Mouse (Mus musculus): ENCODE data around the gene Dennd5a. TPM values are rescaled to one million over a fixed set of nuclear protein-coding genes. Genes with fewer than 3 reads are reported as not detected.

Gene Dennd5a
- total and polyA plus RNA-seq, 3 experiments: 106 to 136 (median 106) TPM

DNA sequence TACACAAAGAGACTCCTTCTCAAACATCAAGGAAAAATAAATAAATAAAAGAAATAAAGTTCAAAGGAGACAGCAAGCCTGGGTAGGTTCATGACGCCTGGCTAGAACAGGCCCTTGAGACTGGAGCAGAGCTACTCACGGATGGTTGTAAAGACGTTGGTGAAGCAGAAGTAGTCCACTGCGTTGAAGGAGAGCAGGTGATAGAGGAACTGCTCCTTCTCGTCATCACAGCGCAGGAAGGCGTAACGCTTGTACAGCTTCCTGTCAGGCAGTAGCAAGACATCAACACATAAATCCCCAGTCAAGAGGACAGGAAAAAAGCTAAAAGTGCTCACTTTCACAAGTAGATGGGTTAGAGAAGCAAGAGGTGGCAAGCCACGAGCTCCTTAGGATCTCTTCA, 59.3 kb downstream of the Dennd5a start:
- TF ChIP-seq POLR2A (IDR thresholded peaks at IDR 0.05; ENCODE audit: insufficient read depth, low read depth, low read length) (no peak), CTCF (IDR thresholded peaks at IDR 0.05) (no peak), EP300 (IDR thresholded peaks at IDR 0.05; ENCODE audit: insufficient read depth, low read depth, low read length) (no peak)
- H3K4me3 ChIP-seq: no peak overlapping the region
- intact Hi-C loops (cut with DNase I): no loop called here
- H3K9ac ChIP-seq (ENCODE audit: low read depth, low read length): no peak overlapping the region
- no peak overlapping the region for H3K27ac ChIP-seq
- H3K27me3 ChIP-seq (ENCODE audit: control insufficient read depth, insufficient read depth, low read length): no peaks in the 10 kb centered on the region
- WGBS: 83% methylated on average over 9 of the region's 9 CpGs
- H3K4me1 ChIP-seq (ENCODE audit: control insufficient read depth, insufficient read depth, low read length): no peaks in the 10 kb centered on the region; the same call in 1 of the 2 replicates
- H3K36me3 ChIP-seq (ENCODE audit: control insufficient read depth, insufficient read depth, low read length): peaks cover 3% of the 10 kb centered on the region
- DNase-seq: no peak
- no peaks in the 10 kb centered on the region for H3K79me2 ChIP-seq (replicated peaks; ENCODE audit: control insufficient read depth, insufficient read depth, low read length)

DNA sequence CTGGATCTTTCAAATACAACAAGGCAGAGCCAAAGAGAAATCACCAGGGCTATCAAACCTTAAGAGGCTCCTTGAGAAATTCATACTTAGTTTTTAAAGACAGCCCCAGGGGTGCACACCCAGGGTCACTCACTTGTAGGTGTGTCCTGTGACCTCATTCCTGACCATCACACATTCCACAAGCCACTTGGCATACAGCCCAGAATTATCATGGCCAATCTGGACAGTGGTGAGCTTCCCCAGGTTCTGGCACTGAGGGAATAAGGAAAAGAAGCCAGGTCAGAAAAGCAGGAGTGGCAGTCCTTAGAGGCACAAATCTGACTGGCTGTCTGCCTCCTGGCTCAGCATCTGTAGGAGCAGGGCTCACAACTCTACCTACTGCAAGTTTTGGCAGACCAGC, 61.4 kb downstream of the Dennd5a start:
- Histone ChIP-seq H3K4me3 (no peak overlapping the region), H3K36me3 (ENCODE audit: control insufficient read depth, insufficient read depth, low read length) (no peaks in the 10 kb centered on the region), H3K79me2 (replicated peaks; ENCODE audit: control insufficient read depth, insufficient read depth, low read length) (no peaks in the 10 kb centered on the region), H3K27ac (no peak overlapping the region), H3K9ac (ENCODE audit: low read depth, low read length) (no peak overlapping the region), H3K27me3 (ENCODE audit: control insufficient read depth, insufficient read depth, low read length) (no peaks in the 10 kb centered on the region), H3K4me1 (ENCODE audit: control insufficient read depth, insufficient read depth, low read length) (no peaks in the 10 kb centered on the region; the same call in 1 of the 2 replicates)
- no peak for DNase-seq
- TF ChIP-seq CTCF (IDR thresholded peaks at IDR 0.05) (no peak), POLR2A (IDR thresholded peaks at IDR 0.05; ENCODE audit: insufficient read depth, low read depth, low read length) (no peak), EP300 (IDR thresholded peaks at IDR 0.05; ENCODE audit: insufficient read depth, low read depth, low read length) (no peak)
- intact Hi-C loops (cut with DNase I): no loop called here

DNA sequence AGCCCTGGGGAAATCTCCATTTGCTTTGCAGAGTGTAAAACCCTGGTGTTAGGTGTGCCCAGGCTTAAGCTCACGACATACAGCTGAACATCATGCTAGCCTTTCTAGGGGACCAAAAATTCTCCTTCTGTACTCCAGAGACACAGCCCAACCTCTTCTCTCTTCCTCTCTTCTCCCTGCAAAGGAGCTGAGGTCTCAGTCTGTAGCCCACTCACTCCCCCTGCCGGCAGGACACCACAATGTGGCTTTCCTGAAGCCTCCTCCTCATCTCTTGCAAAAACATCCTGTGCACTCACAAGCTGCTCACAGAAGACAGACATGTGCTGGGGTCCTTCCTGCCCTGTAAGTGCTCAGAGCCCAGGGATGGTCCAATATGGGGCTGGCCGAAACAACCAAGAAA, 67.7 kb downstream of the Dennd5a start:
- no peak overlapping the region for H3K9ac ChIP-seq (ENCODE audit: low read depth, low read length)
- intact Hi-C loops (cut with DNase I): loop anchor here (1.0 to 2.0 kb wide), 2 partner anchors 100 to 184 kb away; no protein-coding TSS in a partner anchor
- no peaks in the 10 kb centered on the region for H3K79me2 ChIP-seq (replicated peaks; ENCODE audit: control insufficient read depth, insufficient read depth, low read length)
- no peak overlapping the region for H3K4me3 ChIP-seq
- TF ChIP-seq CTCF (IDR thresholded peaks at IDR 0.05) (peak; percentile 84), POLR2A (IDR thresholded peaks at IDR 0.05; ENCODE audit: insufficient read depth, low read depth, low read length) (no peak)
- no peaks in the 10 kb centered on the region for H3K4me1 ChIP-seq (ENCODE audit: control insufficient read depth, insufficient read depth, low read length)
- no peak overlapping the region for H3K27ac ChIP-seq
- no peaks in the 10 kb centered on the region for H3K27me3 ChIP-seq (ENCODE audit: control insufficient read depth, insufficient read depth, low read length)
- WGBS: 24% methylated on average over 3 of the region's 3 CpGs
- peak; percentile 57 to 77 for DNase-seq
- H3K36me3 ChIP-seq (ENCODE audit: control insufficient read depth, insufficient read depth, low read length): no peaks in the 10 kb centered on the region

- 78% methylated on average over 4 of the region's 4 CpGs for WGBS
- Histone ChIP-seq H3K4me1 (ENCODE audit: control insufficient read depth, insufficient read depth, low read length) (no peaks in the 10 kb centered on the region), H3K9ac (ENCODE audit: low read depth, low read length) (no peak overlapping the region), H3K27me3 (ENCODE audit: control insufficient read depth, insufficient read depth, low read length) (no peaks in the 10 kb centered on the region), H3K27ac (no peak overlapping the region), H3K4me3 (no peak overlapping the region), H3K79me2 (replicated peaks; ENCODE audit: control insufficient read depth, insufficient read depth, low read length) (no peaks in the 10 kb centered on the region), H3K36me3 (ENCODE audit: control insufficient read depth, insufficient read depth, low read length) (no peaks in the 10 kb centered on the region)
- intact Hi-C loops (cut with DNase I): loop anchor here (1.0 to 2.0 kb wide), 2 partner anchors 99 to 183 kb away; no protein-coding TSS in a partner anchor
- DNase-seq: peak in 1 of 2 experiments; percentile 15
- no peak for TF ChIP-seq CTCF (IDR thresholded peaks at IDR 0.05)
- TF ChIP-seq POLR2A (IDR thresholded peaks at IDR 0.05; ENCODE audit: insufficient read depth, low read depth, low read length): no peak
- no peak for TF ChIP-seq EP300 (IDR thresholded peaks at IDR 0.05; ENCODE audit: insufficient read depth, low read depth, low read length)
Measured at GRCm38 (mm10) chr7:109891786-109892185, 68.5 kb downstream of the Dennd5a start.

GRCm38 (mm10) chr7:109890256-109890655, 70.0 kb downstream of the Dennd5a start:
- Histone ChIP-seq H3K79me2 (replicated peaks; ENCODE audit: control insufficient read depth, insufficient read depth, low read length) (no peaks in the 10 kb centered on the region), H3K4me1 (ENCODE audit: control insufficient read depth, insufficient read depth, low read length) (no peaks in the 10 kb centered on the region), H3K27ac (no peak overlapping the region), H3K4me3 (no peak overlapping the region), H3K27me3 (ENCODE audit: control insufficient read depth, insufficient read depth, low read length) (no peaks in the 10 kb centered on the region), H3K36me3 (ENCODE audit: control insufficient read depth, insufficient read depth, low read length) (no peaks in the 10 kb centered on the region), H3K9ac (ENCODE audit: low read depth, low read length) (no peak overlapping the region)
- intact Hi-C loops (cut with DNase I): no loop called here
- no peak for DNase-seq
- no peak for TF ChIP-seq EP300 (IDR thresholded peaks at IDR 0.05; ENCODE audit: insufficient read depth, low read depth, low read length)
- no peak for TF ChIP-seq POLR2A (IDR thresholded peaks at IDR 0.05; ENCODE audit: insufficient read depth, low read depth, low read length)
- WGBS: 95% methylated on average over 2 of the region's 2 CpGs

- Histone ChIP-seq H3K4me1 (ENCODE audit: control insufficient read depth, insufficient read depth, low read length) (no peaks in the 10 kb centered on the region), H3K4me3 (no peak overlapping the region), H3K9ac (ENCODE audit: low read depth, low read length) (no peak overlapping the region), H3K27me3 (ENCODE audit: control insufficient read depth, insufficient read depth, low read length) (no peaks in the 10 kb centered on the region), H3K36me3 (ENCODE audit: control insufficient read depth, insufficient read depth, low read length) (no peaks in the 10 kb centered on the region), H3K79me2 (replicated peaks; ENCODE audit: control insufficient read depth, insufficient read depth, low read length) (no peaks in the 10 kb centered on the region), H3K27ac (no peak overlapping the region)
- intact Hi-C loops (cut with DNase I): no loop called here
- no peak for DNase-seq
- TF ChIP-seq EP300 (IDR thresholded peaks at IDR 0.05; ENCODE audit: insufficient read depth, low read depth, low read length) (no peak), CTCF (IDR thresholded peaks at IDR 0.05) (0 out of 2 replicates have a peak, but pooled peaks have one; percentile 3)
- WGBS: 51% methylated on average over 5 of the region's 5 CpGs
Measured at GRCm38 (mm10) chr7:109889300-109889699, 71.0 kb downstream of the Dennd5a start.
